Mouse (Mus musculus) erythroblast, embryonic 14.5 days (primary cell): ENCODE data around the gene Slc44a4.

Experiments used
- GATA1 ChIP-seq: IDR thresholded peaks from 2 replicates; pipeline ENCODE4 v1.6.1; 2012; ENCODE audit warnings: low read length, inconsistent platforms, mixed read lengths
- TAL1 ChIP-seq: IDR thresholded peaks from 3 replicates; pipeline ENCODE4 v1.6.1; 2012; ENCODE audit warnings: low read length, inconsistent platforms, mixed read lengths

DNA sequence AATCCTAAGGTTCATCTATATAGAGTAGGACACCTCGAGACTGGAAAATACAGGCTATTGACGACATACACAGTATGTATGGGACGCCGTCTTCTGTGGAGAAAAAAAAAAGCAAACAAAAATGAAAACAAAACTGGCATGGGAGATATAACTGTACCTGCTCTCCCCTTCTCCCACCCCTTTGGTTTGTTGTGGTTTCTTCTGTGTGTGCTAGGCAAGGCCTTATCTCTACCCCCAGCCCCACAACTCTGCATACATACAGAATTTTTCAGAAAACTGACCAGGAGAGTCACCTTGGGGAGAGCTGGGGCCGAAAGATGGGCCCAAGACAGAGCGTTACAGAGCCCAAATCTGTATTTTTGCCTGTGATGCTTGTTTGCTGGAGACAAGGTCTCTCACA, 29.6 kb upstream of the Slc44a4 start:
- TF ChIP-seq GATA1 = no peak
- no peak for TF ChIP-seq TAL1
